ENCODE assay signal across 8 mouse cellular contexts in genomic region chr9:114752311-114752710, GRCm38 (mm10). TPM values are rescaled to one million over a fixed set of nuclear protein-coding genes. Genes with fewer than 3 reads are reported as not detected.
DNase-seq lines count a peak whose midpoint lies in the region; ATAC-seq and TF ChIP-seq lines count a peak whose summit lies in the region.

No protein-coding gene starts in this region.

- no peaks in the 10 kb centered on the region for H3K79me2 ChIP-seq in CH12.LX (replicated peaks; ENCODE audit: control insufficient read depth, extremely low read depth, insufficient read depth, poor library complexity, severe bottlenecking)

- peak; percentile 85 for TF ChIP-seq EP300 in CH12.LX (IDR thresholded peaks at IDR 0.05; ENCODE audit: low read length)

- in situ Hi-C loops in CH12.LX (cut with MboI; ENCODE audit: low pct_ligation_motif_present, low pct_unique_long_range_greater_than_20kb, low sequenced_read_pairs), result loop anchor here (10.0 kb wide), 1 partner anchor 108 kb away; the partner anchor contains the start of gene Cnot10

- H3K27me3 ChIP-seq in heart, embryonic 13.5 days (replicated peaks), result no peaks in the 10 kb centered on the region
- H3K27me3 ChIP-seq in CH12.LX (replicated peaks), result no peaks in the 10 kb centered on the region
- H3K27me3 ChIP-seq in hindbrain, embryonic 13.5 days, result no peaks in the 10 kb centered on the region
- H3K27me3 ChIP-seq in midbrain, embryonic 13.5 days, result no peaks in the 10 kb centered on the region

- no peak for ATAC-seq in heart, embryonic 13.5 days (ENCODE audit: extremely low read depth, insufficient number of reproducible peaks, low FRiP score, low TSS enrichment)
- no peak for ATAC-seq in hindbrain, embryonic 13.5 days (ENCODE audit: low FRiP score)
- ATAC-seq in midbrain, embryonic 13.5 days, result peak; percentile 13; the same call in 1 of the 2 replicates

- dilution Hi-C loops in CH12.LX (cut with MboI; ENCODE audit: extremely low pct_ligation_motif_present, extremely low pct_unique_long_range_greater_than_20kb, low sequenced_read_pairs), result no loop called here

- peak overlapping the region; percentile 24; the same call in 1 of the 2 replicates for H3K9ac ChIP-seq in heart, embryonic 13.5 days
- H3K9ac ChIP-seq in CH12.LX (ENCODE audit: insufficient read depth, low read depth), result peak overlapping the region; percentile 77
- H3K9ac ChIP-seq in hindbrain, embryonic 13.5 days, result peak overlapping the region; percentile 67; the same call in 1 of the 2 replicates
- peak overlapping the region; percentile 60; the same call in 1 of the 2 replicates for H3K9ac ChIP-seq in midbrain, embryonic 13.5 days (replicated peaks)

- WGBS in heart, embryonic 13.5 days, result 62% methylated on average over 9 of the region's 9 CpGs
- 75% methylated on average over 9 of the region's 9 CpGs for WGBS in hindbrain, embryonic 13.5 days
- 73% methylated on average over 9 of the region's 9 CpGs for WGBS in midbrain, embryonic 13.5 days

- no peaks in the 10 kb centered on the region for H3K9me3 ChIP-seq in heart, embryonic 13.5 days
- no peaks in the 10 kb centered on the region for H3K9me3 ChIP-seq in CH12.LX (replicated peaks; ENCODE audit: low read length)
- H3K9me3 ChIP-seq in hindbrain, embryonic 13.5 days, result no peaks in the 10 kb centered on the region
- H3K9me3 ChIP-seq in midbrain, embryonic 13.5 days, result no peaks in the 10 kb centered on the region

- DNase-seq in heart, adult 8-10 months (ENCODE audit: low spot score), result no peak
- DNase-seq in CH12.LX (ENCODE audit: extremely low read depth), result peak; percentile 91
- DNase-seq in frontal cortex, postnatal 25 days (ENCODE audit: low spot score in 2 of 2), result no peak
- no peak for DNase-seq in adrenal gland, postnatal 14 days
- DNase-seq in layer of hippocampus, adult 11-12 months (ENCODE audit: low spot score), result no peak

- no peak for TF ChIP-seq CTCF in CH12.LX (conservative IDR thresholded peaks at IDR 0.05 in 1 of 2, IDR thresholded peaks at IDR 0.05 in 1 of 2; ENCODE audit: low read depth in 2 of 2, low read length in 2 of 2)

- H3K4me1 ChIP-seq in heart, embryonic 13.5 days, result peaks cover 8% of the 10 kb centered on the region
- H3K4me1 ChIP-seq in CH12.LX (ENCODE audit: control insufficient read depth in 1 of 2, insufficient read depth in 2 of 2), result peaks cover 0 to 33% of the 10 kb centered on the region in 2 experiments; a peak in 2 of 4 replicates
- peaks cover 12% of the 10 kb centered on the region for H3K4me1 ChIP-seq in hindbrain, embryonic 13.5 days (replicated peaks)
- peaks cover 14% of the 10 kb centered on the region for H3K4me1 ChIP-seq in midbrain, embryonic 13.5 days (replicated peaks)

- H3K4me3 ChIP-seq in heart, embryonic 13.5 days, result no peak overlapping the region; the same call in 1 of the 2 replicates
- H3K4me3 ChIP-seq in CH12.LX (replicated peaks in 1 of 3; ENCODE audit: low read depth in 2 of 3, low read length in 2 of 3, poor library complexity in 1 of 3), result peak overlapping the region; percentile 41 to 55 (median 47)
- H3K4me3 ChIP-seq in hindbrain, embryonic 13.5 days, result peak overlapping the region; percentile 39; the same call in 1 of the 2 replicates
- H3K4me3 ChIP-seq in midbrain, embryonic 13.5 days (replicated peaks), result no peak overlapping the region

- H3K27ac ChIP-seq in heart, embryonic 13.5 days (replicated peaks), result no peak overlapping the region
- peak overlapping the region; percentile 96 for H3K27ac ChIP-seq in CH12.LX (ENCODE audit: insufficient read depth, low read depth)
- peak overlapping the region; percentile 55 for H3K27ac ChIP-seq in hindbrain, embryonic 13.5 days
- H3K27ac ChIP-seq in midbrain, embryonic 13.5 days, result no peak overlapping the region

- peak overlapping the region; percentile 83 for H3K4me2 ChIP-seq in heart, embryonic 13.5 days
- peak overlapping the region; percentile 70 for H3K4me2 ChIP-seq in CH12.LX (ENCODE audit: insufficient read depth, low read depth, poor library complexity, severe bottlenecking)
- H3K4me2 ChIP-seq in hindbrain, embryonic 13.5 days, result peak overlapping the region; percentile 58
- peak overlapping the region; percentile 76 for H3K4me2 ChIP-seq in midbrain, embryonic 13.5 days (replicated peaks)

- TF ChIP-seq POLR2A in CH12.LX (IDR thresholded peaks at IDR 0.05; ENCODE audit: low read depth, low read length), result no peak

- H3K36me3 ChIP-seq in heart, embryonic 13.5 days, result peaks cover 68% of the 10 kb centered on the region
- peaks cover 28 to 60% of the 10 kb centered on the region in 2 experiments for H3K36me3 ChIP-seq in CH12.LX (replicated peaks in 1 of 2; ENCODE audit: control insufficient read depth in 1 of 2, insufficient read depth in 1 of 2, low read length in 1 of 2)
- H3K36me3 ChIP-seq in hindbrain, embryonic 13.5 days, result peaks cover 24% of the 10 kb centered on the region
- peaks cover 16% of the 10 kb centered on the region for H3K36me3 ChIP-seq in midbrain, embryonic 13.5 days

- no peak for TF ChIP-seq RAD21 in CH12.LX (IDR thresholded peaks at IDR 0.05; ENCODE audit: low read depth, low read length)

TF ChIP-seq in CH12.LX, 34 proteins besides CTCF, POLR2A, EP300 and RAD21 (continues in another document):
- TF ChIP-seq E2F4 (IDR thresholded peaks at IDR 0.05; ENCODE audit: insufficient replicate concordance, low read depth, low read length) (no peak), NRF1 (IDR thresholded peaks at IDR 0.05; ENCODE audit: low read depth, low read length) (no peak), ELF1 (IDR thresholded peaks at IDR 0.05; ENCODE audit: low read depth, low read length) (no peak), ZC3H11A (IDR thresholded peaks at IDR 0.05; ENCODE audit: low read depth, low read length) (no peak), USF1 (IDR thresholded peaks at IDR 0.05; ENCODE audit: low read depth, low read length) (no peak; the same call in 1 of the 2 replicates), SIN3A (IDR thresholded peaks at IDR 0.05; ENCODE audit: low read length) (no peak; the same call in 1 of the 2 replicates), NELFE (IDR thresholded peaks at IDR 0.05; ENCODE audit: low read depth, low read length) (no peak), MAX (IDR thresholded peaks at IDR 0.05; ENCODE audit: low read length) (peak; percentile 77), JUN (IDR thresholded peaks at IDR 0.05; ENCODE audit: insufficient read depth, low read depth, low read length) (no peak), GABPA (IDR thresholded peaks at IDR 0.05; ENCODE audit: insufficient replicate concordance, low read depth, low read length) (no peak), MAZ (IDR thresholded peaks at IDR 0.05; ENCODE audit: low read depth, low read length) (no peak), UBTF (IDR thresholded peaks at IDR 0.05; ENCODE audit: low read depth, low read length) (no peak), BHLHE40 (IDR thresholded peaks at IDR 0.05; ENCODE audit: low read depth, low read length) (peak; percentile 86), RCOR1 (conservative IDR thresholded peaks at IDR 0.05; ENCODE audit: low read depth, low read length) (no peak; the same call in 1 of the 2 replicates), JUND (conservative IDR thresholded peaks at IDR 0.05; ENCODE audit: low read depth, low read length) (no peak; the same call in 1 of the 2 replicates), ZKSCAN1 (IDR thresholded peaks at IDR 0.05; ENCODE audit: borderline replicate concordance, low read depth, low read length) (no peak), TCF12 (IDR thresholded peaks at IDR 0.05; ENCODE audit: low read depth, low read length) (peak; percentile 37; the same call in 1 of the 2 replicates), ZMIZ1 (IDR thresholded peaks at IDR 0.05; ENCODE audit: low read depth, low read length) (no peak), MXI1 (IDR thresholded peaks at IDR 0.05; ENCODE audit: low read depth, low read length) (no peak; the same call in 1 of the 2 replicates), MAFK (IDR thresholded peaks at IDR 0.05; ENCODE audit: insufficient replicate concordance, low read length) (peak; percentile 58; the same call in 1 of the 2 replicates), CHD2 (IDR thresholded peaks at IDR 0.05; ENCODE audit: low read length) (0 out of 2 replicates have a peak, but pooled peaks have one; percentile 8), IRF4 (IDR thresholded peaks at IDR 0.05; ENCODE audit: low read depth, low read length) (peak; percentile 90), KAT2A (IDR thresholded peaks at IDR 0.05; ENCODE audit: insufficient replicate concordance, low read length) (no peak), CHD1 (IDR thresholded peaks at IDR 0.05; ENCODE audit: low read depth, low read length) (no peak), TBP (conservative IDR thresholded peaks at IDR 0.05; ENCODE audit: low read depth, low read length) (no peak), POLR2AphosphoS2 (IDR thresholded peaks at IDR 0.05; ENCODE audit: low read depth, low read length) (no peak), MYC (IDR thresholded peaks at IDR 0.05; ENCODE audit: low read depth, low read length) (no peak; the same call in none of the 2 replicates), USF2 (conservative IDR thresholded peaks at IDR 0.05; ENCODE audit: low read depth, low read length) (no peak), PAX5 (IDR thresholded peaks at IDR 0.05; ENCODE audit: low read length) (no peak), SMC3 (IDR thresholded peaks at IDR 0.05; ENCODE audit: low read depth, low read length) (no peak), HCFC1 (IDR thresholded peaks at IDR 0.05; ENCODE audit: low read depth, low read length) (no peak)

RNA-seq across cellular contexts. Expression of gene Cmtm6, which starts 21.4 kb away (rescaled TPM):
- polyA plus RNA-seq in heart, embryonic 13.5 days (2015; fragmentation: Nextera tagmentation; extraction: Ambion mirVana), result 34.6 and 37.5 TPM in 2 replicates
- 10 to 100 TPM; 16.1 to 23.8 (median 19.3) TPM for total RNA-seq in heart, adult 8-10 months (2022)
- total RNA-seq in CH12.LX (2012; rRNA removed), result 30.1 and 31.9 TPM in 2 replicates
- total RNA-seq in CH12.LX (2014; rRNA removed), result 39.2 and 39.5 TPM in 2 replicates
- 38.0 and 38.5 TPM in 2 replicates for polyA plus RNA-seq in CH12.LX (2012; ENCODE audit: insufficient read length, low read depth)
- 20.5 and 21.8 TPM in 2 replicates for polyA plus RNA-seq in hindbrain, embryonic 13.5 days (2015; fragmentation: Nextera tagmentation; extraction: Ambion mirVana)
- polyA plus RNA-seq in midbrain, embryonic 13.5 days (2015; fragmentation: Nextera tagmentation; extraction: Ambion mirVana), result 19.0 TPM in 2 replicates
- total RNA-seq in adrenal gland, postnatal 14 days (2021), result 57.6 and 58.5 TPM in 2 replicates

RNA-seq across cellular contexts. Expression of gene Cmtm7, which starts 29.3 kb away (rescaled TPM):
- polyA plus RNA-seq in heart, embryonic 13.5 days (2015; fragmentation: Nextera tagmentation; extraction: Ambion mirVana), result 107 and 118 TPM in 2 replicates
- 10 to 100 TPM; 10.5 to 16.6 (median 12.6) TPM for total RNA-seq in heart, adult 8-10 months (2022)
- 73.1 and 80.8 TPM in 2 replicates for total RNA-seq in CH12.LX (2012; rRNA removed)
- total RNA-seq in CH12.LX (2014; rRNA removed), result 37.6 and 46.0 TPM in 2 replicates
- polyA plus RNA-seq in CH12.LX (2012; ENCODE audit: insufficient read length, low read depth), result 38.2 and 45.5 TPM in 2 replicates
- polyA plus RNA-seq in hindbrain, embryonic 13.5 days (2015; fragmentation: Nextera tagmentation; extraction: Ambion mirVana), result 18.3 and 19.1 TPM in 2 replicates
- 19.5 and 21.1 TPM in 2 replicates for polyA plus RNA-seq in midbrain, embryonic 13.5 days (2015; fragmentation: Nextera tagmentation; extraction: Ambion mirVana)
- 32.0 and 36.7 TPM in 2 replicates for total RNA-seq in adrenal gland, postnatal 14 days (2021)

Comparison
In these comparisons a context has a peak if more than half of its experiments do, and no peak if none do; other contexts are left out.
1. H3K27ac ChIP-seq: peak in CH12.LX (single experiment) and hindbrain, embryonic 13.5 days (single experiment); none in heart, embryonic 13.5 days (single experiment) and midbrain, embryonic 13.5 days (single experiment).
2. H3K4me3 ChIP-seq: peak in CH12.LX (3 of 3) and hindbrain, embryonic 13.5 days (single experiment); none in heart, embryonic 13.5 days (single experiment) and midbrain, embryonic 13.5 days (single experiment).
3. H3K9ac ChIP-seq: peak in every context shown above with its lines; median percentile 77 in CH12.LX; 67 in hindbrain, embryonic 13.5 days; 60 in midbrain, embryonic 13.5 days; 24 in heart, embryonic 13.5 days.
4. Peak in every context shown above with its lines, with median percentiles within 50 percentile points of each other: H3K4me2 ChIP-seq.